Mouse (Mus musculus) thymus, adult 2 months (tissue): ENCODE data around the gene Emb.

Experiments
- CTCF ChIP-seq: fragments of 200-500 bp; IDR thresholded peaks from 2 replicates; pipeline ENCODE4 v1.5.1; 2012; ENCODE audit warnings: mild to moderate bottlenecking, control low read depth, low read length, moderate library complexity, borderline replicate concordance; ENCODE audit not compliant: control insufficient read depth, poor library complexity, insufficient read depth; ENCODE audit errors: extremely low read depth
- POLR2A ChIP-seq: fragments of 200-500 bp; IDR thresholded peaks from 2 replicates; pipeline ENCODE4 v1.6.1; 2012; ENCODE audit warnings: mild to moderate bottlenecking, low read length, control low read depth, moderate library complexity; ENCODE audit not compliant: control insufficient read depth, poor library complexity, insufficient read depth; ENCODE audit errors: extremely low read depth

DNA sequence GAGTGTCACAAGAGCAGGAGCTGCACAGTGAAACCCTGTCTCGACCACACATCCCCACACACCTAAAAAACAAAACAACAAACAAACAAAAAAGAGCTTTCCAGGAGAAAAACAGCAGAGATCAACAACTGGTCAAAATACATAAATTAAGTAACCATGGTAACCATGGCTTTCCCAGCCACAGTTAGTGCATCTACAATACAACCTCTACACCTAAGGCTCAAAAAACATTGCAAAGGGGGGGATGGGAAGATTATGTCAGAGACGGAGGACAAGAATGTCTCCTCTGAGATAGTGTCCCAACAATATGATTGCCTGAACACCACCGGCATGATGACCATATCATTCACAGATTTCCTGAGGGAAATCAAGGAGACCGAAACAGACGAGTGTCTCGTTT, 23.0 kb upstream of the Emb start:
- TF ChIP-seq POLR2A (no peak), CTCF (no peak)
